Mouse (Mus musculus) C2C12 (cell line): ENCODE measurements around the gene Tefm. TPM values are rescaled to one million over a fixed set of nuclear protein-coding genes. Genes with fewer than 3 reads are reported as not detected.
A peak's percentile ranks its signal among the peaks of the same experiment; 100 is the strongest.

Experiments
- H3K27me3 ChIP-seq: one replicate; pipeline ENCODE4 v1.6.1; 2011; ENCODE audit not compliant: control insufficient read depth, insufficient read depth, insufficient read length
- H3K36me3 ChIP-seq: one replicate; pipeline ENCODE4 v1.6.1; 2011; ENCODE audit not compliant: control insufficient read depth, insufficient read depth
- H3K4me3 ChIP-seq: one replicate; pipeline ENCODE4 v1.5.1; 2011; ENCODE audit warnings: mild to moderate bottlenecking, control low read depth; ENCODE audit not compliant: poor library complexity, insufficient read depth, severe bottlenecking
- H3K79me2 ChIP-seq: one replicate; pipeline ENCODE4 v1.6.1; 2011; ENCODE audit not compliant: control insufficient read depth, insufficient read depth
- H3K79me3 ChIP-seq: one replicate; pipeline ENCODE4 v1.6.1; 2011; ENCODE audit warnings: low read depth, control low read depth
- H3ac ChIP-seq: one replicate; pipeline ENCODE3; 2011; ENCODE audit warnings: low read depth; ENCODE audit not compliant: control insufficient read depth, insufficient read length
- CEBPB ChIP-seq: IDR thresholded peaks from one replicate; pipeline ENCODE4 v1.6.1; 2011; ENCODE audit warnings: low read depth, mild to moderate bottlenecking, control low read depth, moderate library complexity
- CTCF ChIP-seq: IDR thresholded peaks from one replicate; pipeline ENCODE4 v1.5.1; 2011; ENCODE audit not compliant: control insufficient read depth, insufficient read depth, insufficient read length
- FOSL1 ChIP-seq: IDR thresholded peaks from one replicate; pipeline ENCODE4 v1.8.0; 2011; ENCODE audit warnings: mild to moderate bottlenecking, low read length; ENCODE audit not compliant: poor library complexity, insufficient read depth, severe bottlenecking
- MAX ChIP-seq: IDR thresholded peaks from one replicate; pipeline ENCODE4 v1.6.1; 2011; ENCODE audit warnings: mild to moderate bottlenecking, control low read depth
- MYOD1 ChIP-seq: IDR thresholded peaks from one replicate; pipeline ENCODE4 v1.6.1; 2011; ENCODE audit warnings: low read depth; ENCODE audit not compliant: control insufficient read depth, insufficient read length
- MYOG ChIP-seq: IDR thresholded peaks from one replicate; pipeline ENCODE4 v1.6.1; 2011; ENCODE audit not compliant: control insufficient read depth, insufficient read length; ENCODE audit errors: extremely low read depth
- USF1 ChIP-seq: IDR thresholded peaks from one replicate; pipeline ENCODE4 v1.6.1; 2011; ENCODE audit warnings: low read depth, mild to moderate bottlenecking, control low read depth, moderate library complexity
- polyA plus RNA-seq: library from polyadenylated mRNA; unstranded; fragments of >200 nt; fragmentation: generic; extraction: Trizol; gene quantifications from one replicate; pipeline ENCODE4 v1.2.1, GENCODE M21; 2012; ENCODE audit warnings: missing spikeins

The Tefm gene
- polyA plus RNA-seq, 1 experiment = 11.5 TPM

DNA sequence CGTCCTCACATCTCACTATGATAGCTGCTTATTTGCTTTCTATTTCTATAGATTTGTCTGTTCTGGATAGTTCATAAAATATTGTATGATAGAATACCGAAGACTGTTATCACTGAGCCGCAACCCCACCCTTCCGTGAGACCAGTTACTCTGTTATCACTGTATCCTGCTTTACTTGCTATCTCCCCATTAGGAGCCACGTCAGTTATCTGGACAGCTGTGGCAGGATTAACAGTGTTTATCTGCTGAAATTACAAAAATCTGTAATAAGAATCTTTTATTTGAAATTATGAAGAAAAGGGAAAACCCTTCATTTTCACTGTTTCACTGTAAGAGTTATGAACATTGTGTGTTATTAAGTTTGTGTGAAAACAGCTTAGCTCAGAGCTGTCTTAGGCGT is 40.7 kb downstream of the Tefm start:
- Histone ChIP-seq H3K4me3 (no peak overlapping the region), H3K36me3 (peaks cover 93% of the 10 kb centered on the region), H3ac (no peak overlapping the region), H3K79me3 (peaks cover 5% of the 10 kb centered on the region), H3K79me2 (peaks cover 6% of the 10 kb centered on the region), H3K27me3 (no peaks in the 10 kb centered on the region)
- no peak for TF ChIP-seq FOSL1
- no peak for TF ChIP-seq CTCF
- no peak for TF ChIP-seq MAX
- TF ChIP-seq CEBPB = no peak
- TF ChIP-seq MYOD1 = no peak
- no peak for TF ChIP-seq MYOG
- no peak for TF ChIP-seq USF1

GRCm38 (mm10) chr11:80098444-80099056 is 43.4 kb downstream of the Tefm start:
- peaks cover 87% of the 10 kb centered on the region for H3K36me3 ChIP-seq
- no peak overlapping the region for H3ac ChIP-seq
- H3K27me3 ChIP-seq = no peaks in the 10 kb centered on the region
- TF ChIP-seq CTCF = no peak
- no peak for TF ChIP-seq MAX
- no peak for TF ChIP-seq FOSL1
- TF ChIP-seq MYOD1 = no peak
- no peak for TF ChIP-seq MYOG
- no peak for TF ChIP-seq USF1
- no peak for TF ChIP-seq CEBPB
- H3K79me3 ChIP-seq = peaks cover 25% of the 10 kb centered on the region
- H3K79me2 ChIP-seq = peaks cover 31% of the 10 kb centered on the region
- H3K4me3 ChIP-seq = no peak overlapping the region

DNA sequence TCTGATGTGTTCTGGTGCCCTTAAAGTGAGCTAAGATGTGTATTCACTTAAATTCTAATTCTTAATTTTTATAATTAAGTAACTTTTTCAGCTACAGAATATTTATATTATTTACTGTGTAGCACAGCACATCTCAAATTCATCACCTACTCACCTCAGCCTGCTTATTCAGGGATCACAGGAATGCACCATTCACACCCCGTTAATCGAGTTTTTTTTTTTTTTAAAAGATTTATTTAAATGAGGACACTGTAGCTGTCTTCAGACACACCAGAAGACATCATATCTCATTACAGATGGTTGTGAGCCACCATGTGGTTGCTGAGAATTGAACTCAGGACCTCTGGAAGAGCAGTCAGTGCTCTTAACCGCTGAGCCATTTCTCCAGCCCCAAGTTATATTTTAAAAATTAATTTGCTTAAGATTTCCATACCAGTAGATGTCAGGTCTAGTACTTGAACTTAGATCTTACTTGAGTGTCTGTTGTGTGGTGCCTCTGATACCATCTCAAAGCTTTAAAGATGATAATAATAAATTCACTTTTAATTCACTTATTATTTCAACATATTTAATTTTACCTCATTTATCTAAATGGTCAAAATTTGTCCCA is 51.3 kb downstream of the Tefm start:
- Histone ChIP-seq H3K79me3 (peaks cover 49% of the 10 kb centered on the region), H3ac (no peak overlapping the region), H3K79me2 (peaks cover 62% of the 10 kb centered on the region), H3K4me3 (peak overlapping the region; percentile 98), H3K36me3 (peaks cover 13% of the 10 kb centered on the region), H3K27me3 (no peaks in the 10 kb centered on the region)
- TF ChIP-seq MYOD1 (no peak), CTCF (no peak), MYOG (no peak), CEBPB (no peak), FOSL1 (no peak), MAX (no peak)

DNA sequence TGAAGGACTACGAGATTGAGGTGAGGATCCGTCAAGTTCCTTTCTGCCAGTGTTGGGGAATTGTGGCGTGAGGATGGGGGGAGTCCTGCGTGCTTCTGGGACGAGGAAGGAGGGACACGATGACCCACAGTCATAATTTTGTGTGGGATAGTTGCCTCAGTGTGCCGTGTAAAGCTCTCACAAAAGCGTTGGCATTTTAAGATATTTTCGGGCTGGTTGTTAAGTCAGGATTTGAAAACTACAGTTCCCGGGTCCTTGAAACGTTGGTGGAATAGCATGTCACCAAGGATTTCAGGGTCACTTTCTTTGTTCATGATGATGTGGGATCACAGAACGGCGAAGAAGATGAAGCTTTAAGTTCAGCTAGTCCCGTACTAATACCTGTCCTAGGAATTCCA is 52.2 kb downstream of the Tefm start:
- H3ac ChIP-seq = peak overlapping the region; percentile 84
- peaks cover 46% of the 10 kb centered on the region for H3K79me3 ChIP-seq
- peaks cover 9% of the 10 kb centered on the region for H3K36me3 ChIP-seq
- peaks cover 56% of the 10 kb centered on the region for H3K79me2 ChIP-seq
- H3K27me3 ChIP-seq = no peaks in the 10 kb centered on the region
- TF ChIP-seq CTCF = no peak
- TF ChIP-seq USF1 = no peak
- no peak for TF ChIP-seq MAX
- no peak for TF ChIP-seq FOSL1
- no peak for TF ChIP-seq CEBPB
- TF ChIP-seq MYOG = no peak
- no peak for TF ChIP-seq MYOD1
- peak overlapping the region; percentile 98 for H3K4me3 ChIP-seq

DNA sequence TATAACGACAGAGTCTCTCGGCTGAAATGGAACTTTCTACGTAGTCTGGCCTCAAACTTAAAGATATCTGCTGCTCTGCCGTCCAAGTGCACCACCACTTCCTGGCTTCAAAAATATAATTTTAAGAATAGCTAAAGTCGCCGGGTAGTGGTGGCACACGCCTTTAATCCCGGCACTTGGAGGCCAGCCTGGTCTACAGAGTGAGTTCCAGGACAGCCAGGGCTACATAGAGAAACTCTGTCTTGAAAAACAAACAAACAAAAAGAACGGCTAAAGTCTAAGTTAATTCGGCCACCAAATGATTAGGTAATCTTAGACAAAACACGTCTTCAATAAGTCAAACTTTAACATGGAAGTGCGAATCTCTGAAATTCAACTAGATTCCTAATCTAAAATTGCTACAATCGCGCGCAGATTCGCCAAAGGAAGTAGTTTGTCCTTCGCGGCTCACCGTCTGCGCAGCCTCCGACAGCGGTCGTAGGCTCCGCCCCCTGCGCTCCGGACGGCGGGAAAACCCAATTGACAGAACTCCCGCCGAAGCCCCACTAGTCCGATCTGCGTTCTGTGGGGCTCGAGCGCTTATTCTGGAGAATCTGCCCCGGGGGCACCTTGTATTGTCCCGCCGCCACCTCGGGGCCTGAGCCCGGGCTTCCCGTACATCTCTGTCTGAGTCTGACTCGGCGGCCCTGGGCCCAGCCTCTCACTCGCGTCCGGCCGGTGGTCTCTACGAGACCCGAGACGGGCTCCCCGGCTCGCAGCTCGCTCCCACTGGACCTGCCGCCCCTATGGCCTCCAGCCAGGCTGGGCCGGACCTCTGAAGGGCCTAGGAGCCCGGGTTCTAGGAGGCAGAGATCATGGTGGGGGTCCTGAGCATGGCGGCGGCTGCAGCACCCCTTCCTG is 52.8 kb downstream of the Tefm start, which contains the start of gene Atad5:
Atad5 (plus strand) TSS at position 484 of the 900 bp plus-strand sequence.
- Histone ChIP-seq H3K27me3 (no peaks in the 10 kb centered on the region), H3K79me2 (peaks cover 50% of the 10 kb centered on the region), H3K36me3 (peaks cover 2% of the 10 kb centered on the region), H3ac (peak within 1 kb of the TSS; percentile 84), H3K4me3 (peak within 1 kb of the TSS; percentile 98), H3K79me3 (peaks cover 41% of the 10 kb centered on the region)
- TF ChIP-seq USF1 (no peak), MAX (peak; percentile 71)
